Mouse (Mus musculus) E14TG2a.4 (cell line): ENCODE results near the gene Nucb1.

Experiments
- CTCF ChIP-seq: conservative IDR thresholded peaks from 2 replicates; pipeline ENCODE4 v1.5.1; 2014; ENCODE audit warnings: low read length
- NANOG ChIP-seq: IDR thresholded peaks from 2 replicates; pipeline ENCODE4 v1.6.1; 2014; ENCODE audit warnings: borderline replicate concordance, low read length, mixed read lengths
- POU5F1 ChIP-seq: IDR thresholded peaks from 2 replicates; pipeline ENCODE4 v1.6.1; 2014; ENCODE audit warnings: low read length, borderline replicate concordance

DNA sequence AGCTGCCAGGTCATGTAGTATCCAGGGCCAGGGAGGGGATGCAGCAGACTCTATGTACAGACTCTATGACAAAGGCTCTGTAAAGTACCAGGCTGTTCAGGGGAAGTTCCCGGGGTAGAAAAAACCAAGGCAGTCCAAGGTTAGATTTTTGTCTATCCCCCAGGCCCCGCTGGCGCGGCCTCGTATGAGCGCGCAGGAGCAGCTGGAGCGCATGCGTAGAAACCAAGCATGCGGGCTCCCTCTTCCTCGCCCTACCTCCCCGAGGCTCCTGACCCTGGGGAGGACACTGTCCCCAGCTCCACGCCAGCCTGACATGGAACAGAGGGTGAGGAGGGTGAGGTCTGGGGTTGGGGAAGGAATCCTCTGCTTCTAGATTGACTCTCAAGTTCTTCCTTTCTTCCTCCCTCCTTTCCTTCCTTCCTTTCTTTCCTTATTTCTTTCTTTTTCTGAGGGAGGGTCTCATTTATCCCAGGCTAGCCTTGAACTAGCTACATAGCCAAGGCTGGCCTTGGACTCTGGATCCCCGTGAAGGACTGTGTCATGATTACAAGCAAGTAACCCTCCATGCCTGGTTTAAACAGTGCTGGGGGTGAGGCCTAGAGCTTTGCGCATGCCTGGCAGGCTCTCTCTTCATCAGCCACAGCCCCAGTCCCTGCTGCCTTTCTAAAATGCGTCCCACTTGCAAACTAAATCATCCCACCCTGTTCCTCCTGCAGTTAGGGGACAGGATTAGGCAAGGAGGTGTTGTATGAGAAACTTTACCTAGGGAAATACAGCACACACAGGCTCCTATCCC, 39.6 kb upstream of the Nucb1 start:
- TF ChIP-seq CTCF = no peak
- TF ChIP-seq NANOG = no peak
- TF ChIP-seq POU5F1 = no peak
